Mouse (Mus musculus): ENCODE measurements at regions not wholly inside any gene's neighbourhood (a gene's known extent, or its start where the extent isn't known, plus 50 kb on each side); places are given as distances from the start of the nearest gene placed in this dataset.

DNA sequence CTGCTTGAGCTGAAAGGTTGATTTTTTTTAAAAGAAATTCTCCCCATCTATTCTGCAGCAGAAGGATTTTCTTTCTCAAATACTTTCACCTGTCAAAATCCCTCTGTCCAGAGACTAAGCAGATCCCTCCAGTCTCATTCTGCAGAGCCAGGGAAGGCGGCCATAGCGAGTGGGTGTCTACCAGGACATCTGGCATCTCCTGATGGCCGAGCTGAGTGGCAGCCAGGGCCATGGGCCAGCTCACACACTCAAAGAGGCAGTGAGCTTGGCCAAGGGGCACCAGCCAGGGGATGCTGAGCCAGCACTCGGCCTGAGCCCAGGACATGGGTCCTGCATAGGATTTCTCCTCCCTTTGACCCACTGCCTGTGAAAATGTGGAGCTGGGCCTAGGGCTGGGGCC lies 84.6 kb upstream of the Gsc start:
- TF ChIP-seq CTCF (IDR thresholded peaks at IDR 0.05; ENCODE audit: extremely low read depth, insufficient read length, insufficient replicate concordance, low read depth, low read length) (no peak), POLR2A (IDR thresholded peaks at IDR 0.05; ENCODE audit: low read depth, low read length) (no peak)

Data from small intestine, adult 2 months (tissue).